Mouse (Mus musculus): ENCODE data around the gene Sorcs1. TPM values are rescaled to one million over a fixed set of nuclear protein-coding genes. Genes with fewer than 3 reads are reported as not detected.

Gene Sorcs1
- polyA plus RNA-seq, 1 experiment from 2014 or later, result 3.9 TPM

GRCm38 (mm10) chr19:50395731-50396130 lies 282.7 kb downstream of the Sorcs1 start:
- Histone ChIP-seq H3K4me2 (no peak overlapping the region), H3K9me3 (replicated peaks) (no peaks in the 10 kb centered on the region), H3K4me3 (replicated peaks) (no peak overlapping the region), H3K4me1 (no peaks in the 10 kb centered on the region), H3K36me3 (no peaks in the 10 kb centered on the region), H3K27ac (no peak overlapping the region), H3K9ac (no peak overlapping the region), H3K27me3 (no peaks in the 10 kb centered on the region)
- 92% methylated on average over 6 of the region's 6 CpGs for WGBS
- ATAC-seq (replicated peaks; ENCODE audit: low FRiP score), result no peak

GRCm38 (mm10) chr19:50394101-50394500 lies 284.3 kb downstream of the Sorcs1 start:
- no peak overlapping the region for H3K27ac ChIP-seq
- no peak overlapping the region for H3K9ac ChIP-seq
- H3K9me3 ChIP-seq (replicated peaks), result no peaks in the 10 kb centered on the region
- H3K4me2 ChIP-seq, result no peak overlapping the region
- no peaks in the 10 kb centered on the region for H3K36me3 ChIP-seq
- H3K4me3 ChIP-seq (replicated peaks), result no peak overlapping the region
- ATAC-seq (replicated peaks; ENCODE audit: low FRiP score), result no peak
- H3K4me1 ChIP-seq, result no peaks in the 10 kb centered on the region
- 89% methylated on average over 5 of the region's 5 CpGs for WGBS
- H3K27me3 ChIP-seq, result no peaks in the 10 kb centered on the region

- no peak for ATAC-seq (replicated peaks; ENCODE audit: low FRiP score)
- Histone ChIP-seq H3K4me3 (replicated peaks) (no peak overlapping the region), H3K27me3 (no peaks in the 10 kb centered on the region), H3K27ac (no peak overlapping the region), H3K36me3 (no peaks in the 10 kb centered on the region), H3K4me1 (no peaks in the 10 kb centered on the region), H3K4me2 (no peak overlapping the region), H3K9ac (no peak overlapping the region), H3K9me3 (replicated peaks) (peaks cover 3% of the 10 kb centered on the region)
- WGBS, result 70% methylated on average over 9 of the region's 9 CpGs
These were observed 288.4 kb downstream of the Sorcs1 start for GRCm38 (mm10) chr19:50389925-50390552.

- Histone ChIP-seq H3K27me3 (no peaks in the 10 kb centered on the region), H3K36me3 (no peaks in the 10 kb centered on the region), H3K9ac (no peak overlapping the region), H3K4me3 (replicated peaks) (no peak overlapping the region), H3K4me1 (no peaks in the 10 kb centered on the region), H3K9me3 (replicated peaks) (no peaks in the 10 kb centered on the region), H3K4me2 (no peak overlapping the region), H3K27ac (no peak overlapping the region)
- no peak for ATAC-seq (replicated peaks; ENCODE audit: low FRiP score)
- 73% methylated on average over 5 of the region's 5 CpGs for WGBS
These were observed 299.5 kb downstream of the Sorcs1 start for GRCm38 (mm10) chr19:50378901-50379300.

GRCm38 (mm10) chr19:50374751-50375150 lies 303.7 kb downstream of the Sorcs1 start:
- WGBS, result 50% methylated on average over 10 of the region's 10 CpGs
- ATAC-seq (replicated peaks; ENCODE audit: low FRiP score), result no peak
- peak overlapping the region; percentile 10 for H3K4me2 ChIP-seq
- H3K4me3 ChIP-seq (replicated peaks), result no peak overlapping the region
- H3K27ac ChIP-seq, result no peak overlapping the region
- no peaks in the 10 kb centered on the region for H3K9me3 ChIP-seq (replicated peaks)
- no peak overlapping the region for H3K9ac ChIP-seq
- no peaks in the 10 kb centered on the region for H3K36me3 ChIP-seq
- no peaks in the 10 kb centered on the region for H3K27me3 ChIP-seq
- no peaks in the 10 kb centered on the region for H3K4me1 ChIP-seq

GRCm38 (mm10) chr19:50366446-50366845 lies 312.0 kb downstream of the Sorcs1 start:
- Histone ChIP-seq H3K4me2 (no peak overlapping the region), H3K9me3 (replicated peaks) (no peaks in the 10 kb centered on the region), H3K27me3 (no peaks in the 10 kb centered on the region), H3K4me3 (replicated peaks) (no peak overlapping the region), H3K9ac (no peak overlapping the region), H3K27ac (no peak overlapping the region), H3K36me3 (no peaks in the 10 kb centered on the region), H3K4me1 (0 out of 2 replicates have a peak, but pooled peaks cover 3% of the 10 kb centered on the region)
- ATAC-seq (replicated peaks; ENCODE audit: low FRiP score), result no peak
- WGBS, result 66% methylated on average over 3 of the region's 3 CpGs

GRCm38 (mm10) chr19:50362655-50363500 lies 315.6 kb downstream of the Sorcs1 start:
- Histone ChIP-seq H3K36me3 (no peaks in the 10 kb centered on the region), H3K9ac (no peak overlapping the region), H3K27ac (no peak overlapping the region), H3K9me3 (replicated peaks) (no peaks in the 10 kb centered on the region), H3K4me2 (no peak overlapping the region), H3K27me3 (no peaks in the 10 kb centered on the region), H3K4me1 (0 out of 2 replicates have a peak, but pooled peaks cover 3% of the 10 kb centered on the region), H3K4me3 (replicated peaks) (no peak overlapping the region)
- ATAC-seq (replicated peaks; ENCODE audit: low FRiP score), result no peak
- 65% methylated on average over 9 of the region's 9 CpGs for WGBS

GRCm38 (mm10) chr19:50358561-50358960 lies 319.9 kb downstream of the Sorcs1 start:
- Histone ChIP-seq H3K4me3 (replicated peaks) (no peak overlapping the region), H3K4me2 (no peak overlapping the region), H3K36me3 (no peaks in the 10 kb centered on the region), H3K27ac (no peak overlapping the region), H3K4me1 (0 out of 2 replicates have a peak, but pooled peaks cover 3% of the 10 kb centered on the region), H3K27me3 (no peaks in the 10 kb centered on the region), H3K9me3 (replicated peaks) (no peaks in the 10 kb centered on the region), H3K9ac (no peak overlapping the region)
- WGBS, result 32% methylated on average over 2 of the region's 2 CpGs
- no peak for ATAC-seq (replicated peaks; ENCODE audit: low FRiP score)

GRCm38 (mm10) chr19:50339211-50339610 lies 339.2 kb downstream of the Sorcs1 start:
- Histone ChIP-seq H3K9me3 (replicated peaks) (no peaks in the 10 kb centered on the region), H3K9ac (no peak overlapping the region), H3K4me3 (replicated peaks) (no peak overlapping the region), H3K27ac (no peak overlapping the region), H3K36me3 (no peaks in the 10 kb centered on the region), H3K4me1 (no peaks in the 10 kb centered on the region), H3K4me2 (no peak overlapping the region), H3K27me3 (no peaks in the 10 kb centered on the region)
- no peak for ATAC-seq (replicated peaks; ENCODE audit: low FRiP score)
- WGBS, result 91% methylated on average over 8 of the region's 8 CpGs

GRCm38 (mm10) chr19:50336751-50337150 lies 341.7 kb downstream of the Sorcs1 start:
- no peaks in the 10 kb centered on the region for H3K4me1 ChIP-seq
- 82% methylated on average over 3 of the region's 3 CpGs for WGBS
- no peaks in the 10 kb centered on the region for H3K27me3 ChIP-seq
- no peak overlapping the region for H3K4me3 ChIP-seq (replicated peaks)
- H3K9me3 ChIP-seq (replicated peaks), result no peaks in the 10 kb centered on the region
- ATAC-seq (replicated peaks; ENCODE audit: low FRiP score), result no peak
- H3K27ac ChIP-seq, result no peak overlapping the region
- H3K36me3 ChIP-seq, result no peaks in the 10 kb centered on the region
- no peak overlapping the region for H3K9ac ChIP-seq
- no peak overlapping the region for H3K4me2 ChIP-seq

GRCm38 (mm10) chr19:50331136-50331535 lies 347.3 kb downstream of the Sorcs1 start:
- 67% methylated on average over 3 of the region's 3 CpGs for WGBS
- Histone ChIP-seq H3K9me3 (replicated peaks) (no peaks in the 10 kb centered on the region), H3K27ac (no peak overlapping the region), H3K36me3 (no peaks in the 10 kb centered on the region), H3K4me2 (no peak overlapping the region), H3K4me3 (replicated peaks) (no peak overlapping the region), H3K4me1 (no peaks in the 10 kb centered on the region), H3K27me3 (no peaks in the 10 kb centered on the region), H3K9ac (no peak overlapping the region)
- no peak for ATAC-seq (replicated peaks; ENCODE audit: low FRiP score)

- WGBS, result 70% methylated on average over 8 of the region's 8 CpGs
- H3K9me3 ChIP-seq (replicated peaks), result no peaks in the 10 kb centered on the region
- ATAC-seq (replicated peaks; ENCODE audit: low FRiP score), result no peak
These were observed 350.6 kb downstream of the Sorcs1 start for GRCm38 (mm10) chr19:50327804-50328203.

More at GRCm38 (mm10) chr19:50327804-50328203, 350.6 kb downstream of the Sorcs1 start:
- Histone ChIP-seq H3K27ac (no peak overlapping the region), H3K36me3 (no peaks in the 10 kb centered on the region), H3K4me2 (no peak overlapping the region), H3K4me3 (replicated peaks) (no peak overlapping the region), H3K27me3 (no peaks in the 10 kb centered on the region), H3K4me1 (no peaks in the 10 kb centered on the region), H3K9ac (no peak overlapping the region)
